Comparison of ENCODE assay signal across 26 mouse cellular contexts in genomic region chr6:83483776-83484175, GRCm38 (mm10). TPM values are rescaled to one million over a fixed set of nuclear protein-coding genes. Genes with fewer than 3 reads are reported as not detected.
A peak's percentile ranks its signal among the peaks of the same experiment; 100 is the strongest.
DNase-seq lines count a peak whose midpoint lies in the region; ATAC-seq and TF ChIP-seq lines count a peak whose summit lies in the region.
"Had no signal": no experiment of that assay in that cellular context is flagged by ENCODE, and none has a peak within 500 bp of the region (broad histone marks: within the 10 kb centered on the region; RNA-seq: fewer than 3 reads in every experiment).

No protein-coding gene starts in this region.

- no peak for ATAC-seq in megakaryocyte, adult 5-6 weeks (ENCODE audit: poor library complexity, severe bottlenecking)
- ATAC-seq: activated CD4-positive, CD25-positive, alpha-beta regulatory T cell, adult 4 months; CD4-positive, CD25-positive, alpha-beta regulatory T cell, adult 4 months; forebrain, embryonic 13.5 days; forebrain, embryonic 15.5 days; Patski had no signal

- intact Hi-C loops in gastrocnemius, postnatal 14 days (cut with DNase I; ENCODE audit: low total_unique reads) = no loop called here

- TF ChIP-seq CTCF in bone marrow macrophage, adult 2 months (IDR thresholded peaks at IDR 0.05; ENCODE audit: low read depth, low read length) = no peak

- peak; percentile 77 for DNase-seq in gastrocnemius, adult 18-20 months (ENCODE audit: low spot score)
- DNase-seq in gastrocnemius, postnatal 4 days (ENCODE audit: low spot score in 2 of 2) = no peak
- DNase-seq in gastrocnemius, adult 8-10 months (ENCODE audit: low spot score in 2 of 2) = peak; percentile 38 to 47
- no peak for DNase-seq in gastrocnemius, postnatal 14 days
- no peak for DNase-seq in retina, postnatal 1 day
- DNase-seq: adrenal gland, adult 2 months; adrenal gland, postnatal 10 days; adrenal gland, postnatal 25 days; B cell, adult 2 months; cerebellum, adult 11-12 months; cerebellum, adult 2 months; cerebellum, adult 9-10 months; cerebellum, postnatal 10 days; cerebellum, postnatal 25 days had no signal

- H3K4me3 ChIP-seq in megakaryocyte, embryonic 14.5 days (replicated peaks) = peak overlapping the region; percentile 60
- H3K4me3 ChIP-seq in bone marrow macrophage, adult 2 months (ENCODE audit: insufficient read depth, low read length) = no peak overlapping the region
- H3K4me3 ChIP-seq: embryonic facial prominence, embryonic 10.5 days; embryonic facial prominence, embryonic 12.5 days; forebrain, embryonic 13.5 days; forebrain, embryonic 15.5 days had no signal

- H3K27me3 ChIP-seq in megakaryocyte, embryonic 14.5 days (replicated peaks) = no peaks in the 10 kb centered on the region
- H3K27me3 ChIP-seq: CH12.LX; embryonic facial prominence, embryonic 12.5 days; forebrain, embryonic 13.5 days; forebrain, embryonic 15.5 days; Patski had no signal

- peaks cover 98% of the 10 kb centered on the region for H3K36me3 ChIP-seq in megakaryocyte, embryonic 14.5 days (replicated peaks; ENCODE audit: low read length)

- H3K9me3 ChIP-seq in megakaryocyte, embryonic 14.5 days = no peaks in the 10 kb centered on the region
- H3K9me3 ChIP-seq: embryonic facial prominence, embryonic 10.5 days; embryonic facial prominence, embryonic 12.5 days; forebrain, embryonic 13.5 days; forebrain, embryonic 15.5 days; G1E had no signal

- 0 out of 2 replicates have a peak overlapping the region, but pooled peaks have one; percentile 0 for H3K27ac ChIP-seq in bone marrow macrophage, adult 2 months (ENCODE audit: insufficient read depth, low read depth, low read length)
- H3K27ac ChIP-seq: embryonic facial prominence, embryonic 10.5 days; embryonic facial prominence, embryonic 12.5 days; forebrain, embryonic 13.5 days; forebrain, embryonic 15.5 days had no signal

- H3K4me1 ChIP-seq in megakaryocyte, embryonic 14.5 days = peaks cover 35% of the 10 kb centered on the region
- H3K4me1 ChIP-seq in bone marrow macrophage, adult 2 months (ENCODE audit: control insufficient read depth, insufficient read depth, low read length) = peaks cover 54% of the 10 kb centered on the region
- H3K4me1 ChIP-seq: embryonic facial prominence, embryonic 12.5 days had no signal

- no peak for TF ChIP-seq POLR2A in bone marrow macrophage, adult 2 months (IDR thresholded peaks at IDR 0.05; ENCODE audit: borderline replicate concordance, low read depth, low read length)

RNA-seq across cellular contexts. Expression of gene Dguok, which starts 23.0 kb away (rescaled TPM):
- 10 to 100 TPM; 17.4 to 20.6 TPM for total RNA-seq in gastrocnemius, adult 18-20 months (2021)
- 10 to 100 TPM; 24.5 to 30.2 TPM for total RNA-seq in gastrocnemius, postnatal 4 days (2021)
- 10 to 100 TPM; 14.6 to 17.3 (median 16.2) TPM for total RNA-seq in gastrocnemius, adult 8-10 months (2022)
- 10 to 100 TPM; 14.8 to 19.3 TPM for total RNA-seq in gastrocnemius, postnatal 14 days (2021)
- 8.7 and 10.8 TPM in 2 replicates for polyA plus RNA-seq in megakaryocyte, embryonic 14.5 days (2012; ENCODE audit: insufficient read depth, low replicate concordance)
- total RNA-seq in megakaryocyte, adult 5-6 weeks (2015) = 39.1 and 55.5 TPM in 2 replicates
- total RNA-seq in megakaryocyte, adult 5-6 weeks (2017) = 33.3 and 34.4 TPM in 2 replicates
- 61.5 and 63.2 TPM in 2 replicates for polyA plus RNA-seq in bone marrow macrophage, adult 2 months (2012; ENCODE audit: insufficient read depth, insufficient read length, missing spikeins)

RNA-seq across cellular contexts. Expression of gene Tet3, which starts 24.9 kb away (rescaled TPM):
- 10 to 100 TPM; 10.9 to 13.4 TPM for total RNA-seq in gastrocnemius, adult 18-20 months (2021)
- total RNA-seq in gastrocnemius, postnatal 4 days (2021) = 10 to 100 TPM; 63.8 to 74.0 TPM
- total RNA-seq in gastrocnemius, adult 8-10 months (2022) = 10 to 100 TPM in 3 of 4 experiments, 1 to 10 TPM in 1; 9.8 to 20.1 (median 14.8) TPM
- total RNA-seq in gastrocnemius, postnatal 14 days (2021) = 10 to 100 TPM; 30.4 to 36.7 TPM
- polyA plus RNA-seq in megakaryocyte, embryonic 14.5 days (2012; ENCODE audit: insufficient read depth, low replicate concordance) = 10.6 and 12.2 TPM in 2 replicates
- 36.1 and 36.2 TPM in 2 replicates for total RNA-seq in megakaryocyte, adult 5-6 weeks (2015)
- 15.8 and 23.1 TPM in 2 replicates for total RNA-seq in megakaryocyte, adult 5-6 weeks (2017)
- 46.8 and 46.9 TPM in 2 replicates for polyA plus RNA-seq in bone marrow macrophage, adult 2 months (2012; ENCODE audit: insufficient read depth, insufficient read length, missing spikeins)

RNA-seq across cellular contexts. Expression of gene Actg2, which starts 52.3 kb away (rescaled TPM):
- 1 to 10 TPM in 1 of 2 experiments, under 1 TPM in 1; 0.40 to 1.6 TPM for total RNA-seq in gastrocnemius, adult 18-20 months (2021)
- 10 to 100 TPM; 10.7 to 19.4 TPM for total RNA-seq in gastrocnemius, postnatal 4 days (2021)
- total RNA-seq in gastrocnemius, adult 8-10 months (2022) = under 1 TPM; 0.39 to 0.73 (median 0.55) TPM
- 1 to 10 TPM; 1.9 to 5.0 TPM for total RNA-seq in gastrocnemius, postnatal 14 days (2021)
- polyA plus RNA-seq in megakaryocyte, embryonic 14.5 days (2012; ENCODE audit: insufficient read depth, low replicate concordance) = not detected in 2 replicates
- total RNA-seq in megakaryocyte, adult 5-6 weeks (2015) = not detected in 2 replicates
- total RNA-seq in megakaryocyte, adult 5-6 weeks (2017) = not detected in 2 replicates
- 4.6 and 4.7 TPM in 2 replicates for polyA plus RNA-seq in bone marrow macrophage, adult 2 months (2012; ENCODE audit: insufficient read depth, insufficient read length, missing spikeins)
- total RNA-seq: adrenal gland, postnatal 25 days had no signal
- polyA plus RNA-seq: G1E had no signal

Comparison
In these comparisons a context has a peak if more than half of its experiments do, and no peak if none do; other contexts are left out.
1. DNase-seq: peak in gastrocnemius, adult 18-20 months (single experiment) and gastrocnemius, adult 8-10 months (2 of 2); none in gastrocnemius, postnatal 4 days (0 of 2), gastrocnemius, postnatal 14 days (single experiment) and retina, postnatal 1 day (single experiment).